Mouse (Mus musculus) liver, embryonic 16.5 days (tissue): Measurements from ENCODE around the gene Clspn. TPM values are rescaled to one million over a fixed set of nuclear protein-coding genes. Genes with fewer than 3 reads are reported as not detected.

ENCODE experiments used
- ATAC-seq: fragments of 200-750 bp; cut with Nextera tagmentation; 2 replicates; pipeline ENCODE4 v1.8.0; 2017; ENCODE audit warnings: low read depth, mild to moderate bottlenecking, moderate number of reproducible peaks, moderate library complexity
- H3K27ac ChIP-seq: fragments of 300-500 bp; sonication (generic); 2 replicates; pipeline ENCODE4 v1.5.1; 2014; ENCODE audit warnings: mild to moderate bottlenecking, low read length
- H3K27me3 ChIP-seq: fragments of 300-500 bp; sonication (generic); 2 replicates; pipeline ENCODE4 v1.6.1; 2014; ENCODE audit warnings: low read depth, low read length, mixed read lengths; ENCODE audit not compliant: control insufficient read depth, insufficient read depth
- H3K36me3 ChIP-seq: fragments of 300-500 bp; sonication (generic); 2 replicates; pipeline ENCODE4 v1.6.1; 2014; ENCODE audit warnings: mild to moderate bottlenecking; ENCODE audit not compliant: control insufficient read depth, insufficient read depth
- H3K4me1 ChIP-seq: fragments of 300-500 bp; sonication (generic); 2 replicates; pipeline ENCODE4 v1.6.1; 2014; ENCODE audit warnings: low read depth, low read length, mixed read lengths; ENCODE audit not compliant: control insufficient read depth
- H3K4me2 ChIP-seq: fragments of 300-500 bp; sonication (generic); 2 replicates; pipeline ENCODE4 v1.6.1; 2014; ENCODE audit warnings: low read depth, low read length, mixed read lengths
- H3K4me3 ChIP-seq: fragments of 300-500 bp; sonication (generic); 2 replicates; pipeline ENCODE4 v1.5.1; 2014; ENCODE audit warnings: low read depth, mild to moderate bottlenecking, low read length
- H3K9ac ChIP-seq: fragments of 300-500 bp; sonication (generic); 2 replicates; pipeline ENCODE4 v1.6.1; 2014; ENCODE audit warnings: low read depth, low read length
- H3K9me3 ChIP-seq: fragments of 300-500 bp; sonication (generic); replicated peaks from 2 replicates; pipeline ENCODE4 v1.6.1; 2016; ENCODE audit warnings: low read length; ENCODE audit not compliant: control insufficient read depth
- WGBS: fragments of 180-500 bp; shearing (Covaris S2); extraction: QIAGEN DNeasy Blood & Tissue Kit; methylation state at CpG from one replicate; pipeline ENCODE4 v1.1.7; 2014; ENCODE audit not compliant: insufficient replicate concordance; 5-methylcytosine and 5-hydroxymethylcytosine counted together
- polyA plus RNA-seq: library from polyadenylated mRNA; unstranded; fragments of >200 nt; fragmentation: Nextera tagmentation; extraction: Ambion mirVana; gene quantifications from 2 replicates; pipeline ENCODE4 v1.2.1, GENCODE M21; 2015

The Clspn gene
- 30.0 and 32.4 TPM in 2 replicates for polyA plus RNA-seq

DNA sequence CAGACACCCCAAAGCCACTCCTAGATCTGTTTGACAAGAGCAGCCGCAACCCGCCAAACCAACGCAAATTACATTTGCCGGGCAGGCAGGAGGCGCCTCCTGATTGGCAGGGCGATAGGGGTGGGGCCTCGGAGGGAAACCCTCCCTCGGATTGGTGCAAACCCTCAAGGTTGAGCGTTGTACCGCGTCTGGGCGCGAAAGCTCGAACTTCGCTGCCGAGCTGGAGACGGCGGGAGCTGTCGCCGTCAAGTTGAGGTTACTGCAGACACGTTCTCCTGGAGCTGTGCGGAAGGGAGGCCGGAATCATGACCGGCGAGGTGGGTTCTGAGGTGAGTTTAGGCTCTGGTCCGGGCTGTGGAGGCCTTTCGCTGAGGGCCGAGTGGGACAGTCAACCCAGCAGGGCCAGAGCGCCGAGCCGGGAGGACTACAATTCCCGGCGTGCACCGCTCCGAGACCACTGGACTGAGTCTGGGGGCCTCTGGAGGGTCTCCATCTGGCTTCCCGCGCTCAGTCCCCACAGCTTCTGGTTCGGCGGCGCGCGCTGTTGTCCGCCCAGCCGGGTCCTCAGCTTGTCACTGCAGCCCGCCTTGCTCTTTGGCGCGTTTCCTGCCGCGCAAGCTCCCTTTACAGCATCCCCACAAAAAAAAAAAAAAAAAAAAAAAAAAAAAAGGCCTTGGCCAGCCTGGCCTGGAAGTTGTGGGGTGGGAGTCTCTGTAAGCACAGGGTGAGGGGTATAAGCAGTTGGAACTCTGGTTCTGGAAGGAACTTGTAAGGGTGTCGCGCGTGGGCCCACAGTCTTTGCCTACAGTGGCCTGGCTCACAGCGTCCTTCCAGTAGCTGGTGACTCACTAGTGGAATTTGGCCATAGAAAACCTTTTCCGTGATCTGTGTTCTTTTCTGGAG lies at the start of gene Clspn:
Gene Clspn, plus strand, starts transcription at position 127 of the 903 bp plus-strand sequence.
- peak within 1 kb of the TSS; percentile 90 for H3K9ac ChIP-seq
- ATAC-seq: peak; percentile 99
- no peaks in the 10 kb centered on the region for H3K27me3 ChIP-seq
- under 1% methylated on average over 54 of the region's 54 CpGs for WGBS
- H3K36me3 ChIP-seq: peaks cover 14% of the 10 kb centered on the region
- peak within 1 kb of the TSS; percentile 86 for H3K4me2 ChIP-seq
- H3K9me3 ChIP-seq: no peaks in the 10 kb centered on the region
- H3K4me1 ChIP-seq: peaks cover 16% of the 10 kb centered on the region
- peak within 1 kb of the TSS; percentile 73 for H3K27ac ChIP-seq
- peak within 1 kb of the TSS; percentile 96 for H3K4me3 ChIP-seq

- WGBS: 55% methylated on average over 14 of the region's 14 CpGs
- H3K27ac ChIP-seq: no peak overlapping the region
- H3K27me3 ChIP-seq: no peaks in the 10 kb centered on the region
- H3K9me3 ChIP-seq: no peaks in the 10 kb centered on the region
- H3K4me1 ChIP-seq: no peaks in the 10 kb centered on the region
- ATAC-seq: no peak
- no peaks in the 10 kb centered on the region for H3K36me3 ChIP-seq
- H3K9ac ChIP-seq: no peak overlapping the region
- H3K4me3 ChIP-seq: no peak overlapping the region
- no peak overlapping the region for H3K4me2 ChIP-seq
These were observed 48.4 kb upstream of the Clspn start for GRCm38 (mm10) chr4:126508110-126508899.

- Histone ChIP-seq H3K27me3 (no peaks in the 10 kb centered on the region), H3K36me3 (no peaks in the 10 kb centered on the region), H3K27ac (no peak overlapping the region), H3K4me1 (no peaks in the 10 kb centered on the region), H3K9ac (no peak overlapping the region), H3K4me2 (no peak overlapping the region), H3K4me3 (no peak overlapping the region), H3K9me3 (no peaks in the 10 kb centered on the region)
- 73% methylated on average over 2 of the region's 2 CpGs for WGBS
- ATAC-seq: no peak
These were observed 47.7 kb upstream of the Clspn start for GRCm38 (mm10) chr4:126509072-126509471.

- Histone ChIP-seq H3K4me2 (no peak overlapping the region), H3K4me1 (no peaks in the 10 kb centered on the region), H3K4me3 (no peak overlapping the region), H3K36me3 (no peaks in the 10 kb centered on the region), H3K27me3 (no peaks in the 10 kb centered on the region), H3K9ac (no peak overlapping the region), H3K9me3 (no peaks in the 10 kb centered on the region), H3K27ac (no peak overlapping the region)
- ATAC-seq: no peak
- 66% methylated on average over 5 of the region's 5 CpGs for WGBS
These were observed 45.7 kb upstream of the Clspn start for GRCm38 (mm10) chr4:126511013-126511412.

DNA sequence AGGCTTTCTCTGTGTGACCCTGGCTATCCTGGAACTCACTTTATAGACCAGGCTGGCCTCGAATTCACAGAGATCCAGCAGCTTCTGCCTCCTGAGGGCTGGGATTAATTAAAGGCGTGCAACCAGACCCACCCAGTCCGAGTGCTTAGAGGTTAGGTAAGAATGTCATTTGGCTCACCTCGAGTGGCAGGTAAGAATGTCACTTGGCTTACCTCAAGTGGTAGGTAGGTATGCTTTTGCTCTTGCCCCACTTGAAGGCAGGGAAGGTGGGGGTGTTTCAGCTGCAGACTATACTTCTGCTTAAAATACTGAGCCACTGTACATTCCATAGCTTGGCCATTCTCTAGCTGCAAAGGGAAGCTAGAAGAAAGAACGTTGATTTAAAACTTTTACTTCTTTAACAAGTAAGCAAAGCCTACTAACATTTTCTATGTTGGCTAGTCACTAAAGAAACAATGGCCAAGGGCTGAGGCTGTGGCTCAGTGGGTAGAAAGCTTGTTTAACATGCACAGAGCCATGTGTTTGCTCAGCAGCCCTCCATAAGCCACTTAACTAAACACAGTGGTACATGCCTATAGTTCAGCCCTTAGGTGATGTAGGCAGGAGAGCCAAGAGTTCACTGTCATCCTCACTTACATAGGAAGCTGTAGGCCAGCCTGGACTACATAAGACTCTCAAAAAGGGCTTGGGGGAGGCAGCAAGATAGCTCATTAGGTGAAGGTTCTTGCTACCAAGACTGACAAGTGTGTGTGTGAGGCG lies 44.2 kb upstream of the Clspn start:
- H3K4me3 ChIP-seq: no peak overlapping the region
- no peaks in the 10 kb centered on the region for H3K9me3 ChIP-seq
- no peak overlapping the region for H3K9ac ChIP-seq
- 59% methylated on average over 6 of the region's 6 CpGs for WGBS
- H3K27ac ChIP-seq: no peak overlapping the region
- no peaks in the 10 kb centered on the region for H3K27me3 ChIP-seq
- H3K4me2 ChIP-seq: no peak overlapping the region
- H3K4me1 ChIP-seq: no peaks in the 10 kb centered on the region
- no peak for ATAC-seq
- no peaks in the 10 kb centered on the region for H3K36me3 ChIP-seq

GRCm38 (mm10) chr4:126526164-126526563 lies 30.6 kb upstream of the Clspn start:
- H3K36me3 ChIP-seq: no peaks in the 10 kb centered on the region
- whole genome bisulfite sequencing: 72% methylated on average over 3 of the region's 3 CpGs

DNA sequence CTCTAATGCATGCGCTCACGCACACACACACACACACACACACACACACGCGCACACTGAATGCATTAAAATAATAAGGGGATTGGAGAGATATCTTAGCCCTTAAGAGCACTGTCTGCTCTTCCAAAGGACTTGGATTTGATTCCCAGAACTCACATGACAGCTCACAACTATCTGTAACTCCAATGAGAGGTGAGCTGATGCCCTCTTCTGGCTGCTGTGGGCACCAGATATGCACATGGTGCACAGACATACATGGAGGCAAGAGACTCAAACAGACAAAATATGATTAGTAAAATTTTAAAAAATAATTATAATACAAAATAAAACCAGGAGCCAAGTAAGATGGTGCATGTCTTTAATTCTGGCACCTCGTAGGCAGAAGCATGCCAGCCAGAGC lies 29.9 kb upstream of the Clspn start:
- Histone ChIP-seq H3K4me1 (no peaks in the 10 kb centered on the region), H3K36me3 (no peaks in the 10 kb centered on the region), H3K4me3 (no peak overlapping the region), H3K27ac (no peak overlapping the region), H3K9ac (no peak overlapping the region), H3K4me2 (no peak overlapping the region), H3K9me3 (no peaks in the 10 kb centered on the region), H3K27me3 (no peaks in the 10 kb centered on the region)
- ATAC-seq: no peak
- WGBS: 73% methylated on average over 5 of the region's 5 CpGs

More at GRCm38 (mm10) chr4:126526164-126526563, 30.6 kb upstream of the Clspn start:
- Histone ChIP-seq H3K4me2 (no peak overlapping the region), H3K27me3 (no peaks in the 10 kb centered on the region), H3K4me3 (no peak overlapping the region), H3K4me1 (no peaks in the 10 kb centered on the region), H3K27ac (no peak overlapping the region), H3K9ac (no peak overlapping the region), H3K9me3 (no peaks in the 10 kb centered on the region)
- no peak for ATAC-seq

- 45% methylated on average over 5 of the region's 5 CpGs for WGBS
- Histone ChIP-seq H3K27me3 (peaks cover 26% of the 10 kb centered on the region), H3K4me1 (no peaks in the 10 kb centered on the region; the same call in 1 of the 2 replicates), H3K27ac (no peak overlapping the region), H3K4me3 (no peak overlapping the region), H3K4me2 (peak overlapping the region; percentile 70), H3K9me3 (no peaks in the 10 kb centered on the region), H3K36me3 (no peaks in the 10 kb centered on the region), H3K9ac (no peak overlapping the region)
- no peak for ATAC-seq
These were observed 24.4 kb upstream of the Clspn start for GRCm38 (mm10) chr4:126532292-126532691.
